Mouse (Mus musculus): Measurements from ENCODE around the gene Sema4a.

Sema4a gene

DNA sequence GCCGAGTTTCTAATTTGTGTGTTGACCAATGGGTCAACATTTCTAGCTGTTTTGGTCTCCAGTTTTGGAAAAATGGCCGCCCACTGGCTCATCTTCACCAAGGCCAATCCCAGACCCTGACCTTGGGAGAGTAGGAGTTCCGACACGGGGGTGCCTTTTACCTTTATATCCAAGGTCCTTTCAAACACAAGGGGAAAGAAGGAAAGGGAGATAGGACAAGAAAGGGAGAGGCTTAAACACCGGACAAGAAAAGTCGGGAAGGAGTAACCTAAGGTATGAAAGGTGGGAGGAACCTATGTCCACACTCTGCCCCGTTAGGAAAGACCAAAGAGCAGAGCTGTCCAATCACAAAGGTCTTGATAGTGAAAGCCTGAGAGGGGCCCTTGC lies 50.3 kb downstream of the Sema4a start:
- no peak for DNase-seq (ENCODE audit: low read depth, low spot score)
- Histone ChIP-seq H3K36me3 (ENCODE audit: control insufficient read depth, insufficient read depth, low read length, poor library complexity, severe bottlenecking) (no peaks in the 10 kb centered on the region; the same call in 1 of the 2 replicates), H3K27me3 (ENCODE audit: control insufficient read depth, insufficient read depth, low read length, poor library complexity, severe bottlenecking) (no peaks in the 10 kb centered on the region)

- Histone ChIP-seq H3K27me3 (ENCODE audit: control insufficient read depth, insufficient read depth, low read length, poor library complexity, severe bottlenecking) (no peaks in the 10 kb centered on the region), H3K36me3 (ENCODE audit: control insufficient read depth, insufficient read depth, low read length, poor library complexity, severe bottlenecking) (no peaks in the 10 kb centered on the region)
- peak; percentile 92 for DNase-seq (ENCODE audit: low read depth, low spot score)
Measured at GRCm38 (mm10) chr3:88409741-88410644, 51.0 kb downstream of the Sema4a start, which contains the start of gene Pmf1. Gene Pmf1 (minus strand): TSS chr3:88410331.

- Histone ChIP-seq H3K27me3 (ENCODE audit: control insufficient read depth, insufficient read depth, low read length, poor library complexity, severe bottlenecking) (no peaks in the 10 kb centered on the region), H3K36me3 (ENCODE audit: control insufficient read depth, insufficient read depth, low read length, poor library complexity, severe bottlenecking) (no peaks in the 10 kb centered on the region)
- no peak for DNase-seq (ENCODE audit: low read depth, low spot score)
Measured at GRCm38 (mm10) chr3:88408953-88409352, 52.0 kb downstream of the Sema4a start.

DNA sequence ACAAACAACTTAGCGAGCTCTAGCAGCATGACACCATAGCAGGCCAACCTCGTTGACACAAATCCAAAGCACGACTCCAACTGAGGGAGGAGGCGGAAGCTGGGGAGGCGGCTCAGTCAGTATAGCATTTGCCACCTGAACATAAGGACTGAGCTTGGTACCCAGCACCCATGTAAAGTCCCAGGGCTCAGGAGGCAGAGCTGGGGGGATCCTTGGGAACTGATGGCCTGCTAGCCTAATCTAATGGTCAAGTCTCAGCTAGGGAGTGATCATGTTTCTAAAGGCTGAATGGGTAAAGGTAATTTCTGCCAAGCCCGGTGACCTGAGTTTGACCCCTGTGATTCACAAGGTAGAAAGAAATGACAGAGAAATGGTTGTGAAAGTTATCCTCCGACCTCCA lies 53.5 kb downstream of the Sema4a start:
- Histone ChIP-seq H3K36me3 (ENCODE audit: control insufficient read depth, insufficient read depth, low read length, poor library complexity, severe bottlenecking) (no peaks in the 10 kb centered on the region), H3K27me3 (ENCODE audit: control insufficient read depth, insufficient read depth, low read length, poor library complexity, severe bottlenecking) (no peaks in the 10 kb centered on the region)
- DNase-seq (ENCODE audit: low read depth, low spot score) = no peak

DNA sequence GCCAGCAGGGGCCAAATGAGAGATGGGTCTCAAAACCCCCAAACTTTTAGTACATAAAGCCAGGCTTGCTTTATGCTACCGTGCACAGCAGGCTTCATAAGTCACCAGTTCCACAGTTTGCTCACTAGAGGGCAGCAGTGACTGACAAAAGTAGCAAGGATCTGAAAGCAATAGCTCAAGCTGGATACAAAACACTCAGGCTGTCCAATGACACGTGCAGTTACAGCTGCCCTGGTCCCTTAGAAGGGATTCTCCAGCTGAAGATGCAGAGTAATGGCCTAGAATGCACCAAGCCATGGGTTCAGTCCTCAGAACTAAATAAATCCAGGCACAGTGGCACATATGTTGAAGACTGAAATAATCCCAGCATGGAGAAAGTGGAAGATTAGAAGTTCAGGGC lies 53.9 kb downstream of the Sema4a start:
- peak; percentile 92 for DNase-seq (ENCODE audit: low read depth, low spot score)
- Histone ChIP-seq H3K36me3 (ENCODE audit: control insufficient read depth, insufficient read depth, low read length, poor library complexity, severe bottlenecking) (no peaks in the 10 kb centered on the region), H3K27me3 (ENCODE audit: control insufficient read depth, insufficient read depth, low read length, poor library complexity, severe bottlenecking) (no peaks in the 10 kb centered on the region)

DNA sequence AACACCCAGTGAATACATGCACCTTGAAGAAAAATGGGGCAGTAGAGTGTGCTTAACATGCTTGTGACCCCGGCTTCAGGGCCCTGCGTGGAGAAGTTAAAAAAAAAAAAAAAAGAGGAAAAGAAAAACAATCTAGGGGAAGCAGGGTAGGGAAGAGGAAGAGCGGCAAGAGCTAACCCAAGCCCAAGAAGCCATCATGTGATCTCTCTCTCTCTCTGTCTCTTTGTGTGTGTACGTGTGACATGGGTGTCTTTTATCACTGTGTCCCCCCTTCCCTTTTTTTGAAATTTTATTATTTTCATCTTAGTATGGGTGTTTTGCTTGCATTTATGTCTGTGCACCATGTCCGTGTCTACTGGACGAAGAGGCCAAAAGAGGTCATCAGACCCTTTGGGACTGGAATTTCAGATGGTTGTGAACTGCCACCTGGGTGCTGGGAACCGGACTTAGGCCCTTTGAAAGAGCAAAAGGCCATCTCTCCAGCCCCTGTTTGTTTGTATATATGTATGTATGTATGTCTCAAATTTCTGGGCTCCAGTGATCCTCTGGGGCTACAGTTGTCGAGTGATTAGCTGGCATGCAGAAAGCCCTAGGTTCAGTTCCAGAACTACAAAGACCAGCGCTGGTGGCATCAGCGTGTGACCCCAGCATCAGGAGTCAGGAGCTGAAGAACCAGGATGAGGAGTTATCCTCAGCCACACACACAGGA lies 57.3 kb downstream of the Sema4a start:
- no peaks in the 10 kb centered on the region for H3K27me3 ChIP-seq (ENCODE audit: control insufficient read depth, insufficient read depth, low read length, poor library complexity, severe bottlenecking)
- DNase-seq (ENCODE audit: low read depth, low spot score) = no peak
- no peaks in the 10 kb centered on the region for H3K36me3 ChIP-seq (ENCODE audit: control insufficient read depth, insufficient read depth, low read length, poor library complexity, severe bottlenecking)

DNA sequence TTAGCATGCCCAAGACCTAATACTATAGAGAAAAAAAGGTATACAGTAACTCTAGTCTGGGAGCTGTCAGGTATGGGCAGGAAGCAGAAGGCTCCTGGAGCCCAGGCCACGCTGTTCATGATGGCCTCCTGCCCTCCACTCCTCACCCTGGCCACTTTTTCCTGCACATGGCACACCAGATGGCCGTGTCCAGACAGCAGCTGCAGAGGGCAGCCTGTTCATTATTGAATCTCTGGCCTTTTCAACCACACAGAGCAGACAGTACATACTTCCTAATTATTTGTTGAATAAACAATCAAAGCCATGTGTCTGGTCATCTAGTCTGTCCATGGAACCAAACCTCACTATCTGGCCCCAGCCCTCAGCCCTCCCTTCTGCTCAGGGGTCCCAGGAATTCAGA lies 62.3 kb downstream of the Sema4a start:
- no peaks in the 10 kb centered on the region for H3K27me3 ChIP-seq (ENCODE audit: control insufficient read depth, insufficient read depth, low read length, poor library complexity, severe bottlenecking)
- DNase-seq (ENCODE audit: low read depth, low spot score) = no peak

GRCm38 (mm10) chr3:88395742-88396141 lies 65.2 kb downstream of the Sema4a start:
- peak; percentile 71 for DNase-seq (ENCODE audit: low read depth, low spot score)
- H3K27me3 ChIP-seq (ENCODE audit: control insufficient read depth, insufficient read depth, low read length, poor library complexity, severe bottlenecking) = no peaks in the 10 kb centered on the region
- no peaks in the 10 kb centered on the region for H3K36me3 ChIP-seq (ENCODE audit: control insufficient read depth, insufficient read depth, low read length, poor library complexity, severe bottlenecking)

More for the DNA sequence above, 62.3 kb downstream of the Sema4a start:
- no peaks in the 10 kb centered on the region for H3K36me3 ChIP-seq (ENCODE audit: control insufficient read depth, insufficient read depth, low read length, poor library complexity, severe bottlenecking)

- peak; percentile 87 for DNase-seq (ENCODE audit: low read depth, low spot score)
- Histone ChIP-seq H3K36me3 (ENCODE audit: control insufficient read depth, insufficient read depth, low read length, poor library complexity, severe bottlenecking) (peaks cover under 1% of the 10 kb centered on the region; the same call in 1 of the 2 replicates), H3K27me3 (ENCODE audit: control insufficient read depth, insufficient read depth, low read length, poor library complexity, severe bottlenecking) (no peaks in the 10 kb centered on the region)
Measured at GRCm38 (mm10) chr3:88395288-88395687, 65.7 kb downstream of the Sema4a start.

- Histone ChIP-seq H3K27me3 (ENCODE audit: control insufficient read depth, insufficient read depth, low read length, poor library complexity, severe bottlenecking) (no peaks in the 10 kb centered on the region), H3K36me3 (ENCODE audit: control insufficient read depth, insufficient read depth, low read length, poor library complexity, severe bottlenecking) (peaks cover 2% of the 10 kb centered on the region; the same call in 1 of the 2 replicates)
- no peak for DNase-seq (ENCODE audit: low read depth, low spot score)
Measured at GRCm38 (mm10) chr3:88393776-88394375, 67.1 kb downstream of the Sema4a start.

All from splenic B cell, adult 2 months (primary cell).